Mouse (Mus musculus) 3134 (cell line): ENCODE data around the gene Elovl6.

Experiments
- DNase-seq: peaks from one replicate; pipeline ENCODE4 v3.0.0-alpha.2; 2011; ENCODE audit warnings: low spot score; ENCODE audit not compliant: insufficient read length; ENCODE audit errors: extremely low read depth

The Elovl6 gene

DNA sequence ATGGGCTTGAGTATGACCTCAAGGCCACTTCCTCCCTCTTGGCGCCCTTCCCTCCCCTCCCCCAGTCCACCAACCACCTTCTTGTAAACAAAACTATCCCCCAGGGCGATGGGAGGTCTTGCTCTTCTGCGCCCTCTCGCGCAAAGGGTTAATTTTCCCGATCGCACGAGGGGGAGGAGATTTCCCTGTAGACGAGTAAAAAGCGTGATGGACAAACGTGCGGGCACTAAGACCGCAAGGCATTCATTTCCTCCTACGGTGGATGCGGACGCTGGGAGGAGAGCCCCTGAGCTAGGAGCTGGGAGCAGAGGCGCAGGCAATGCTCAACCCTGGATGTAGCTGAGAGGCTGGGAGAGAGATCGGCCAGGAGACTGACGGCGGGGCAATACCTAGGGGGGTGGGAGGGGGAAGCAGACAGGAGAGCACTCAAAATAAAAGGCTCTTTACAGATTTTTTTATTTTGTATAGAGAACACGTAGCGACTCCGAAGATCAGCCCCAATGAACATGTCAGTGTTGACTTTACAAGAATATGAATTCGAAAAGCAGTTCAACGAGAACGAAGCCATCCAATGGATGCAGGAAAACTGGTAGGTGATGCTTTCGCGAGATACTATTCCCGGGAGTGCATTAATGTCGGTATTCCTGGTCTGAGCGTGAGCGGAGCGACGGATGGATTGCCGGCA is at the start of gene Elovl6:
TSS of gene Elovl6 (plus strand) at position 176 of the 685 bp plus-strand sequence.
- peak; percentile 83 for DNase-seq

DNA sequence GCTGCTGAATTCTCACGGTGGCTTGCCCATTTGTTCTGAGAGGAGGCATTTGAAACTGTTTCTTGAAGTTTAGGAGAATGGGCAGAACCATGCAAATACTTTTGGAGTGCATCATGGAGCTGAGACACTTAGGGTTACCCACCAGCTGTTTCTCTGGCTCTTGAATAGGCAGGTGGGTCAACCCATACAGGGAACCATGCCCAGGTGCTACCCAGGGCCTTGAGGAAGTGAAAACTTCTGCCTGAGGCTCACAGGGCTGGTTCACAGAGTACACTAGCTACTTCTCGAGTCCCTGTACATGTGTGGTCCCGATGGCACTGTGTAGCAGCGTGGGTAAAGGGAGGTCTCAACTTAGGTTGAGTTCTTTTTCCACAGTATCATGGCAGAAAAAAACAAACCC is 43.4 kb upstream of the Elovl6 start:
- no peak for DNase-seq

- no peak for DNase-seq
Measured at GRCm38 (mm10) chr3:129494123-129494522, 38.0 kb upstream of the Elovl6 start.

DNA sequence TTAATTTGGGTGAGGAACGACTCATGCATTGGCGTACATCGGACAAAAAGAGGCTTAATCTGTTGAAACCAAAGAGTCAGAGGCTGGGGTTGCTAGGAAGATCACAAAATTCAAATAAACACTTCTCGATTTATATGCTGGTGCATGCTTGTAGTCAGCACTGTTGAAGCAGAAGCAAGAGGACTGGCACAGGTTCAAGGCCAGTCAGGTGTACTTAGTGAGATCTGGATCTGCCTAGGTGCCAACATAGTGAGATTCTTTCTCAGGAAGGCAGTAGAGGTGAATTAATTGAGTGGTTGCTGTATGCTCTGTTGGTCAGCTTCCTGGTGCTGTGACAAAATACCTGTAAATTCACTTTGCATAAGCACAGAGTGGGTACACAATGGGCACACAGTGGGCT is 37.4 kb upstream of the Elovl6 start:
- DNase-seq: no peak

DNA sequence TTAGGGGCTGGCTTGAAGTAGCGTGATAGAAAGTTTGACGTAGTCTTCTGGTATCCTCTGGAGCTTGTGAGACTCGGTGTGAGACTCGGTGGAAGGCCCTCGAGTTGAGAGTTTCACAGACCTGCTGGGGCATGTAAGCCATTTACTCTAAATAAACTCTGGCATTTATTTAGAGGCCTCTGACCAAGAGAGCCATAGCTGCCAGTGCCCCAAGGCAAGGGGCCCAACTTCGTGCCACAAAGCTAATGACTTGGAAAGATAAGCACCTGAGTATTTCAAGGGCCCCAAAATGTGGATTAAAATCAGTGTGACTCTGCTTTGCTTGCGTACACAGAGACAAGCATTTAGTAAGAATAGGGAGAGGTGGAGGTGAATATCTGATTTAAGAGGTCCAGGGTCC is 28.4 kb upstream of the Elovl6 start:
- DNase-seq: no peak

GRCm38 (mm10) chr3:129504928-129505327 is 27.2 kb upstream of the Elovl6 start:
- no peak for DNase-seq

- no peak for DNase-seq
Measured at GRCm38 (mm10) chr3:129507736-129508135, 24.4 kb upstream of the Elovl6 start.

- DNase-seq: no peak
Measured at GRCm38 (mm10) chr3:129508571-129508970, 23.6 kb upstream of the Elovl6 start.

GRCm38 (mm10) chr3:129509725-129510124 is 22.4 kb upstream of the Elovl6 start:
- peak; percentile 79 for DNase-seq

DNA sequence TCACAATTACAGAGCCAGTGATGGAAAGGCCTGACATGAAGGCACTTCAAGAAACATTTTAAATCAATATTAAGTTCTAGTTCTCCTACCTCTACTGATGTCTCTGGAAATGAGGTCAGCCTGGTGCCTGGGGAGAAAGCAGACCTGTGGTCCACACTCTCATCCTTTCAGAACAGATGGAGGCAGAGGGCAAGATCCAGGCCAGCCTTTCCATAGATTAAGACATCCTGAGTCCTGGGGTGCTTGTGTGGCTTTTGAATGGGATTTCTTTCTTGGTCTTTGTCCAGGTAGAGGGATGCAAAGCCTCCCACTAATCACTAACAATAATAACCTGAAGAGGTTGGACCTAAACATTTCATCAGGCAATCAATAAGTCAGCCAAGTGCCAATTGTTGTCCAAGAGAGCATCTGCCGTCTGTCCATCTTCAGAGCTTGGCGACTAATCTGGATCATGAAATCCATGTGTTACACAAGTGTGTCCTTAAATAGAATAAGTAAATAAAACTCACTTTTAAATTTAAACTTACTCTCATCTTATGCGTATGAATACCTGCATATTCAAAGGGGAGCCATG is 16.2 kb upstream of the Elovl6 start:
- DNase-seq: no peak

DNA sequence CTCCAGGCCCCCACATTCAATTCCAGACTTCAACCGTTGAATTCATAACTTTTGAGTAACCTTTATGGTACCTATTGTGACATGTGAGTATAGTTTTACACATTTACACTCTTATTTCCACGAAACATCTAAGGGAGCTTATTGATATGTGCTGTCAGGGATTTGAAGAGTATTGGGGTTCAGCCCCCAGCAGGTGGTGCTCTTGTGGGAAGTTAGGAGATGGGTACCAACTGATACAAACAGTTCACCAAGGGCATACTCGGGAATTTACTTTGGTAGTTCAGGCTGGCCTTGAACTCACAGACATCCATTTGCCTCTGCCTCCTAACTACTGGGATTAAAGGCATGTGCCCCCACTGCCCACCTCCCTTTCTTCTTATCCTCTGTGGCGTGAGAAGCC is 11.7 kb upstream of the Elovl6 start:
- DNase-seq: no peak

GRCm38 (mm10) chr3:129523456-129524143 is 8.6 kb upstream of the Elovl6 start:
- no peak for DNase-seq

DNA sequence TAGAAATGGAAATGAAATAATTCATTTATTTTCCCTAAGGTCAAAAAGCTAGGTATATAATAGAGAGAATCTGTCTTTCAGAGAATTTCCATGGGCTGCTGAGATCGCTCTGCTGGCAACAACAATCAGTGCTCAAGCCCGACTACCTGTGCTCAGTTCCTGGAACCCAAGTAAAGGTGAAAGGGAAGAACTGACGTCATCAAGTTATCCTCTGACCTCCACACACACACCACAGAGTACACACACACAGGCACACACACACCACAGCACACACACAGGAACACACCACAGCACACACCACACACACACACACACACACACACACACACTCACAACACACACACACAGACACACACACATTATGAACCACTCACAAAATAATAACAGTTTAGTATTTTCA is 5.1 kb upstream of the Elovl6 start:
- no peak for DNase-seq

DNA sequence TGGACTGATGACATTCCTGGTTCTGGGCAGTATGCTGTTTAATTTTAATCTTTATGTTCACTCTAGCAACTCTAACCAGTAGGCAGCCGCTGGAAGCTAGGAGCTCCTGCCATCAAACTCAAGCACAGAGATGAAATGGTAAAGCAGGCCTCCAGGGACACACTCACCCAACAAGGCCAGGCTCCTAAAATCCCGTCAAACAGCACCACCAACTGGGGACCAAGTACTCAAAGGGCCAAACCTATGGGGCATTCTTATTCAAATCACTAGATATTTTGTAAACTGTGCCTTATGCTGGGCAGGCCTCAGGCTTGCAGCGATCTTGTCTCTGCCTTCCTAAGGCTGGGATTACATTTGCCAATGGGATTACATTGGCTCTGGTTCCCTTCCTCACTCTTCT is 2.8 kb upstream of the Elovl6 start:
- no peak for DNase-seq

DNA sequence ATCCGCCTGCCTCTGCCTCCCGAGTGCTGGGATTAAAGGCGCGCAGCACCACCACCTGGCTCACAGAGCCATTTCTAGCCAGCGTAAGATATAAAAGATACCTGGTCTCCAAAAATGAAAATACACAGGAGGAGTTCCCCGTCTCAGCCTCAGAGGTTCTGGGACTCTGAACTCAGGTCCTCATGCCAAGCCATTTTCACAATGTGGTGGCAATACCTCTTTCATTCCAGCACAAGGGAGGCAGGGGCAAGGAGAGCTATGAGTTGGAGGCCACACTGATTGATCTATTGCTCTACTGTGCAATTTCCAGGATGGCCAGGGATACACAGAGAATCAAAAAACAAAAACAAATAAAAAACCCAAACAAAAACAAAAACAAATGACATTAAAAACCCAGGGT is 1.7 kb upstream of the Elovl6 start:
- no peak for DNase-seq

- peak; percentile 58 for DNase-seq
Measured at GRCm38 (mm10) chr3:129532865-129533742, 949 bp downstream of the Elovl6 start.

GRCm38 (mm10) chr3:129533743-129534530 is 1.8 kb downstream of the Elovl6 start:
- peak; percentile 80 for DNase-seq

DNA sequence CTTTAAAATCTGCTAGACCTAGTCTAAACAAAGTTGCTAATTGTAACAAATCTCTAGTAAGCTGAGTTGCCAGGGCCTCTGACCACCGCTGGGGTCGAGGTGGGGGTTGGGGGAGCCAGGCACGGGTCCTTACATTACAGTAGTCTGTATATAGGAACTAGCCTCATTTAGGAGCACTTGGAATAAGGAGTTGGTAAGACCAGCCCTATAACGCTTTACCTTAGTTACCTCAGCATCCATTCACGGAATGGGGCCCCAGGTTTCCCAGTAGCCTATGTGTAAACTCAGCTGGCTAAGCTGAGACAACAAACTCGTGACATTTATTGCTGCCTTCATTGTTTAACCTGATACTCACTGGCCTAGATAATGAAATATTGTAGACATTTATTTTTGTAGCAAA is 3.3 kb downstream of the Elovl6 start:
- DNase-seq: peak; percentile 50

DNA sequence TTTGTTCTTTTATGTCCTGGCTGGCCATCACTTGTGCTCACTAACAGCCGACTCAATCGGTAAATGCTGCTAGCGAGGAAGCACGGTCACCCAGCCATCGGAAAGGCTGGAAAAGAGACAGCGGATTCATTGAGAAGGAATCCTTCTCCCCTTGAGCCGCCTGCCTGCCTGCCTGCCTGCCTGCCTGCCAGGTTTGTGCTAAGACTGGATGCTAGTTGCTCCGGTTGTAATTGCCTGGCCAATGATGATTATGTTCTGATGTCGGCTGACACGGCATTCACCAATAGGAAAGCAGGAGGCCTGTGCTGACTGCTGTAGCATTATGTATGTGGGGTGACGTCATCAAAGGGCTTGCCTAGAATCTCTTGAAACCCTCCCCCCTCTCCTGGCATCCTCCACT is 4.0 kb downstream of the Elovl6 start:
- DNase-seq: peak; percentile 80

- no peak for DNase-seq
Measured at GRCm38 (mm10) chr3:129537954-129538353, 5.8 kb downstream of the Elovl6 start.
